Mouse (Mus musculus): ENCODE measurements around the gene Ece1. TPM values are rescaled to one million over a fixed set of nuclear protein-coding genes. Genes with fewer than 3 reads are reported as not detected.

The Ece1 gene
- polyA plus RNA-seq, 1 experiment from 2014 or later = 23.9 TPM

GRCm38 (mm10) chr4:137902873-137903272 lies 40.8 kb downstream of the Ece1 start:
- no peak for ATAC-seq (ENCODE audit: insufficient number of reproducible peaks, insufficient read depth, low FRiP score, low TSS enrichment, low read depth)
- H3K36me3 ChIP-seq = no peaks in the 10 kb centered on the region
- H3K4me3 ChIP-seq (replicated peaks) = no peak overlapping the region
- WGBS = 40% methylated on average over 7 of the region's 7 CpGs
- no peaks in the 10 kb centered on the region for H3K9me3 ChIP-seq
- H3K4me1 ChIP-seq (replicated peaks) = peaks cover 43% of the 10 kb centered on the region
- H3K4me2 ChIP-seq = no peak overlapping the region
- no peak overlapping the region for H3K9ac ChIP-seq (replicated peaks)
- H3K27ac ChIP-seq = no peak overlapping the region
- H3K27me3 ChIP-seq = no peaks in the 10 kb centered on the region

- WGBS = 23% methylated on average over 13 of the region's 13 CpGs
- no peak overlapping the region for H3K9ac ChIP-seq (replicated peaks)
- H3K4me2 ChIP-seq = no peak overlapping the region
- no peaks in the 10 kb centered on the region for H3K27me3 ChIP-seq
- H3K9me3 ChIP-seq = no peaks in the 10 kb centered on the region
- H3K4me1 ChIP-seq (replicated peaks) = peaks cover 41% of the 10 kb centered on the region
- 0 out of 2 replicates have a peak overlapping the region, but pooled peaks have one; percentile 3 for H3K27ac ChIP-seq
- H3K36me3 ChIP-seq = no peaks in the 10 kb centered on the region
- no peak for ATAC-seq (ENCODE audit: insufficient number of reproducible peaks, insufficient read depth, low FRiP score, low TSS enrichment, low read depth)
- no peak overlapping the region for H3K4me3 ChIP-seq (replicated peaks)
These were observed 43.0 kb downstream of the Ece1 start for GRCm38 (mm10) chr4:137904956-137905551.

- H3K27ac ChIP-seq = no peak overlapping the region
- no peak overlapping the region for H3K4me3 ChIP-seq (replicated peaks)
- no peak overlapping the region; the same call in 1 of the 2 replicates for H3K9ac ChIP-seq (replicated peaks)
- ATAC-seq (ENCODE audit: insufficient number of reproducible peaks, insufficient read depth, low FRiP score, low TSS enrichment, low read depth) = no peak
- H3K9me3 ChIP-seq = no peaks in the 10 kb centered on the region
- no peaks in the 10 kb centered on the region for H3K27me3 ChIP-seq
- H3K4me1 ChIP-seq (replicated peaks) = peaks cover 35% of the 10 kb centered on the region
- WGBS = 71% methylated on average over 13 of the region's 13 CpGs
- no peak overlapping the region for H3K4me2 ChIP-seq
- no peaks in the 10 kb centered on the region for H3K36me3 ChIP-seq
These were observed 45.9 kb downstream of the Ece1 start for GRCm38 (mm10) chr4:137907979-137908378.

GRCm38 (mm10) chr4:137908489-137908888 lies 46.5 kb downstream of the Ece1 start:
- no peak overlapping the region for H3K9ac ChIP-seq (replicated peaks)

GRCm38 (mm10) chr4:137908915-137909314 lies 46.9 kb downstream of the Ece1 start:
- H3K27ac ChIP-seq = peak overlapping the region; percentile 2; the same call in 1 of the 2 replicates
- no peak overlapping the region for H3K4me2 ChIP-seq
- no peak overlapping the region for H3K9ac ChIP-seq (replicated peaks)
- peaks cover 42% of the 10 kb centered on the region for H3K4me1 ChIP-seq (replicated peaks)
- WGBS = 61% methylated on average over 4 of the region's 4 CpGs
- H3K4me3 ChIP-seq (replicated peaks) = no peak overlapping the region
- no peak for ATAC-seq (ENCODE audit: insufficient number of reproducible peaks, insufficient read depth, low FRiP score, low TSS enrichment, low read depth)
- H3K36me3 ChIP-seq = no peaks in the 10 kb centered on the region
- no peaks in the 10 kb centered on the region for H3K9me3 ChIP-seq
- H3K27me3 ChIP-seq = no peaks in the 10 kb centered on the region

More at GRCm38 (mm10) chr4:137908489-137908888, 46.5 kb downstream of the Ece1 start:
- WGBS = 58% methylated on average over 7 of the region's 7 CpGs
- no peak for ATAC-seq (ENCODE audit: insufficient number of reproducible peaks, insufficient read depth, low FRiP score, low TSS enrichment, low read depth)
- no peaks in the 10 kb centered on the region for H3K36me3 ChIP-seq
- H3K27me3 ChIP-seq = no peaks in the 10 kb centered on the region
- H3K4me2 ChIP-seq = no peak overlapping the region
- H3K27ac ChIP-seq = peak overlapping the region; percentile 2; the same call in 1 of the 2 replicates
- H3K4me3 ChIP-seq (replicated peaks) = no peak overlapping the region
- H3K4me1 ChIP-seq (replicated peaks) = peaks cover 38% of the 10 kb centered on the region
- no peaks in the 10 kb centered on the region for H3K9me3 ChIP-seq

GRCm38 (mm10) chr4:137909471-137909870 lies 47.4 kb downstream of the Ece1 start:
- no peak overlapping the region for H3K27ac ChIP-seq
- no peaks in the 10 kb centered on the region for H3K36me3 ChIP-seq
- no peak overlapping the region for H3K4me2 ChIP-seq
- H3K4me1 ChIP-seq (replicated peaks) = peaks cover 46% of the 10 kb centered on the region
- no peaks in the 10 kb centered on the region for H3K9me3 ChIP-seq
- ATAC-seq (ENCODE audit: insufficient number of reproducible peaks, insufficient read depth, low FRiP score, low TSS enrichment, low read depth) = no peak
- 43% methylated on average over 4 of the region's 4 CpGs for WGBS
- H3K4me3 ChIP-seq (replicated peaks) = no peak overlapping the region
- no peaks in the 10 kb centered on the region for H3K27me3 ChIP-seq
- no peak overlapping the region for H3K9ac ChIP-seq (replicated peaks)

GRCm38 (mm10) chr4:137910382-137911009 lies 48.5 kb downstream of the Ece1 start:
- Histone ChIP-seq H3K9ac (replicated peaks) (no peak overlapping the region), H3K4me2 (no peak overlapping the region), H3K4me1 (replicated peaks) (peaks cover 35% of the 10 kb centered on the region), H3K27ac (no peak overlapping the region), H3K4me3 (replicated peaks) (no peak overlapping the region), H3K27me3 (no peaks in the 10 kb centered on the region), H3K9me3 (no peaks in the 10 kb centered on the region), H3K36me3 (no peaks in the 10 kb centered on the region)
- no peak for ATAC-seq (ENCODE audit: insufficient number of reproducible peaks, insufficient read depth, low FRiP score, low TSS enrichment, low read depth)
- whole genome bisulfite sequencing = 97% methylated on average over 5 of the region's 5 CpGs

GRCm38 (mm10) chr4:137911657-137912056 lies 49.6 kb downstream of the Ece1 start:
- no peak overlapping the region for H3K4me3 ChIP-seq (replicated peaks)
- H3K4me1 ChIP-seq (replicated peaks) = peaks cover 34% of the 10 kb centered on the region
- H3K9me3 ChIP-seq = no peaks in the 10 kb centered on the region
- no peak overlapping the region for H3K27ac ChIP-seq
- no peaks in the 10 kb centered on the region for H3K36me3 ChIP-seq
- no peak overlapping the region for H3K9ac ChIP-seq (replicated peaks)
- no peaks in the 10 kb centered on the region for H3K27me3 ChIP-seq
- ATAC-seq (ENCODE audit: insufficient number of reproducible peaks, insufficient read depth, low FRiP score, low TSS enrichment, low read depth) = no peak
- H3K4me2 ChIP-seq = no peak overlapping the region
- 90% methylated on average over 8 of the region's 8 CpGs for WGBS

GRCm38 (mm10) chr4:137912768-137913305 lies 50.8 kb downstream of the Ece1 start:
- Histone ChIP-seq H3K9ac (replicated peaks) (peak overlapping the region; percentile 67; the same call in 1 of the 2 replicates), H3K4me1 (replicated peaks) (peaks cover 46% of the 10 kb centered on the region), H3K36me3 (no peaks in the 10 kb centered on the region), H3K9me3 (no peaks in the 10 kb centered on the region), H3K27ac (peak overlapping the region; percentile 35; the same call in 1 of the 2 replicates), H3K4me3 (replicated peaks) (peak overlapping the region; percentile 58), H3K27me3 (no peaks in the 10 kb centered on the region), H3K4me2 (peak overlapping the region; percentile 98)
- no peak for ATAC-seq (ENCODE audit: insufficient number of reproducible peaks, insufficient read depth, low FRiP score, low TSS enrichment, low read depth)
- WGBS = 53% methylated on average over 13 of the region's 13 CpGs

- WGBS = 2% methylated on average over 54 of the region's 54 CpGs
These were observed 51.5 kb downstream of the Ece1 start for GRCm38 (mm10) chr4:137913321-137914057.

GRCm38 (mm10) chr4:137917591-137917990 lies 55.6 kb downstream of the Ece1 start:
- Histone ChIP-seq H3K9me3 (no peaks in the 10 kb centered on the region), H3K27me3 (no peaks in the 10 kb centered on the region), H3K4me1 (replicated peaks) (peaks cover 64% of the 10 kb centered on the region), H3K4me3 (replicated peaks) (no peak overlapping the region), H3K4me2 (no peak overlapping the region; the same call in 1 of the 2 replicates), H3K27ac (peak overlapping the region; percentile 66), H3K9ac (replicated peaks) (0 out of 2 replicates have a peak overlapping the region, but pooled peaks have one; percentile 27), H3K36me3 (peaks cover 7% of the 10 kb centered on the region; the same call in 1 of the 2 replicates)
- ATAC-seq (ENCODE audit: insufficient number of reproducible peaks, insufficient read depth, low FRiP score, low TSS enrichment, low read depth) = no peak
- WGBS = 44% methylated on average over 6 of the region's 6 CpGs

More at GRCm38 (mm10) chr4:137913321-137914057, 51.5 kb downstream of the Ece1 start:
- Histone ChIP-seq H3K4me3 (replicated peaks) (peak overlapping the region; percentile 58), H3K4me2 (peak overlapping the region; percentile 98), H3K27ac (peak overlapping the region; percentile 35; the same call in 1 of the 2 replicates), H3K27me3 (no peaks in the 10 kb centered on the region), H3K9ac (replicated peaks) (peak overlapping the region; percentile 67), H3K9me3 (no peaks in the 10 kb centered on the region), H3K36me3 (no peaks in the 10 kb centered on the region), H3K4me1 (replicated peaks) (peaks cover 46% of the 10 kb centered on the region)
- peak; percentile 71 for ATAC-seq (ENCODE audit: insufficient number of reproducible peaks, insufficient read depth, low FRiP score, low TSS enrichment, low read depth)

Measured in limb, embryonic 12.5 days (tissue).